Mouse (Mus musculus): ENCODE data around the gene Gps2.

DNA sequence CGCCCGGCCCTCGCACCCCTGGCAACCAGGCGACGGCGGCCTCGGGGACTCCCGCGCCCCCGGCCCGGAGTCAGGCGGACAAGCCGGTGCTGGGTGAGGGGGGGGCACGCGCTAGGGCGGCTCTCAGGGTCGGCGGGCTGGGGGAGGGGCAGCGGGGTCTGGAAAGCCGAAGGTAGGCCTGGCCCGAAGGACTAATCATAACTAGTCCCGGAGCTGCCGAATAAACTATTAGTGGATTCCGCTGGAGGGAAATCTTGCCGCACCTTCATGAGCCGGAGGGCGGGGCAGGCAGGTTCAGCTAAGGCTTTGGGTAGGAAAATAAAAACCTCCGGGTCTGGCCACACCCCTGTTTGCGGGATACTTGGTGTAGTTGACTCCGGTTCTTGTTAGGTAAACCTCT lies 22.5 kb downstream of the Gps2 start:
- TF ChIP-seq USF2 (conservative IDR thresholded peaks at IDR 0.05; ENCODE audit: low read depth, low read length): no peak
- no peak for TF ChIP-seq POLR2A (IDR thresholded peaks at IDR 0.05; ENCODE audit: low read depth, low read length)
- no peak for TF ChIP-seq CTCF (conservative IDR thresholded peaks at IDR 0.05 in 1 of 2, IDR thresholded peaks at IDR 0.05 in 1 of 2; ENCODE audit: low read depth in 2 of 2, low read length in 2 of 2)
- no peak for TF ChIP-seq MAZ (IDR thresholded peaks at IDR 0.05; ENCODE audit: low read depth, low read length)
- TF ChIP-seq USF1 (IDR thresholded peaks at IDR 0.05; ENCODE audit: low read depth, low read length): no peak
- TF ChIP-seq HCFC1 (IDR thresholded peaks at IDR 0.05; ENCODE audit: low read depth, low read length): no peak
- no peak for TF ChIP-seq CHD1 (IDR thresholded peaks at IDR 0.05; ENCODE audit: low read depth, low read length)
- no peak for TF ChIP-seq NELFE (IDR thresholded peaks at IDR 0.05; ENCODE audit: low read depth, low read length)
- TF ChIP-seq POLR2AphosphoS2 (IDR thresholded peaks at IDR 0.05; ENCODE audit: low read depth, low read length): no peak
- TF ChIP-seq BHLHE40 (IDR thresholded peaks at IDR 0.05; ENCODE audit: low read depth, low read length): no peak
- TF ChIP-seq CHD2 (IDR thresholded peaks at IDR 0.05; ENCODE audit: low read length): no peak
- TF ChIP-seq TBP (conservative IDR thresholded peaks at IDR 0.05; ENCODE audit: low read depth, low read length): no peak
